Comparison of ENCODE assay signal across 10 mouse cellular contexts in the genomic region with DNA sequence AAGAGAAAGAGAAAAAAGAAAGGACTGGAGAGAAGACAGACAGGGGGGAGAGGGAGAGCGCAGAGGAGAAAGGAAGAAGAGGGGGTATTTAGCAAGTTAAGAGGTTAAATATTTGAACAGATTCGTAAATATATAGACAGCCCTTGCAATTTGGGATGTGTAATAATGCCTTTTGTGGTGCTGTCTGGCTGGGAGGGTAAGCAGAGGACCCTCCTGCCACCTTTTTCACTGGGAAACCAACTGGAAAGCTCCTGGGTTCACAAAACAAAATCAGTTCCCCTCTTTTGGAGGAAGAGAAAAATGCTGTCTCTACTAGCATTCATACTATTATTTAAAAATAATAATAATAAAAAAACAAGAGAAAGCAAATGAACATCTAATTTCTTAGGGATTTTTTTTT.
DNase-seq lines count a peak whose midpoint lies in the region; ATAC-seq and TF ChIP-seq lines count a peak whose summit lies in the region.
"Had no signal": no experiment of that assay in that cellular context is flagged by ENCODE, and none has a peak within 500 bp of the region (broad histone marks: within the 10 kb centered on the region; RNA-seq: fewer than 3 reads in every experiment).

No protein-coding gene starts in this region.

- no peak for ATAC-seq in midbrain, embryonic 15.5 days (replicated peaks)
- ATAC-seq: intestine, embryonic 15.5 days had no signal

- no peak for TF ChIP-seq CTCF in E14TG2a.4 (conservative IDR thresholded peaks at IDR 0.05; ENCODE audit: low read length)

- H3K36me3 ChIP-seq in E14TG2a.4 (ENCODE audit: insufficient read depth, low read length), result no peaks in the 10 kb centered on the region
- H3K36me3 ChIP-seq in hindbrain, embryonic 10.5 days, result no peaks in the 10 kb centered on the region
- no peaks in the 10 kb centered on the region for H3K36me3 ChIP-seq in midbrain, embryonic 15.5 days (replicated peaks)
- H3K36me3 ChIP-seq: intestine, embryonic 15.5 days; lung, embryonic 15.5 days had no signal

- peaks cover 41% of the 10 kb centered on the region for H3K4me1 ChIP-seq in E14TG2a.4 (replicated peaks; ENCODE audit: low read depth, low read length)
- peaks cover 61% of the 10 kb centered on the region for H3K4me1 ChIP-seq in hindbrain, embryonic 10.5 days (replicated peaks)
- peaks cover 37% of the 10 kb centered on the region for H3K4me1 ChIP-seq in midbrain, embryonic 15.5 days

- 0% methylated on average over 2 of the region's 2 CpGs for WGBS in hindbrain, embryonic 10.5 days
- 0% methylated on average over 2 of the region's 2 CpGs for WGBS in midbrain, embryonic 15.5 days

- H3K9me3 ChIP-seq in E14TG2a.4 (ENCODE audit: low read length), result no peaks in the 10 kb centered on the region
- no peaks in the 10 kb centered on the region for H3K9me3 ChIP-seq in hindbrain, embryonic 10.5 days
- H3K9me3 ChIP-seq in midbrain, embryonic 15.5 days, result no peaks in the 10 kb centered on the region
- H3K9me3 ChIP-seq: intestine, embryonic 15.5 days; lung, embryonic 15.5 days had no signal

- peak overlapping the region; percentile 34 for H3K9ac ChIP-seq in midbrain, embryonic 15.5 days
- H3K9ac ChIP-seq: intestine, embryonic 15.5 days; lung, embryonic 15.5 days had no signal

- H3K27ac ChIP-seq in hindbrain, embryonic 10.5 days, result peak overlapping the region; percentile 93
- H3K27ac ChIP-seq in midbrain, embryonic 15.5 days, result peak overlapping the region; percentile 98
- H3K27ac ChIP-seq: intestine, embryonic 15.5 days; lung, embryonic 15.5 days had no signal

- DNase-seq in cerebellum, postnatal 10 days, result peak; percentile 32 to 62
- no peak for DNase-seq in cerebellum, postnatal 4 days (ENCODE audit: low spot score in 2 of 2)
- DNase-seq in hindbrain, embryonic 10.5 days (ENCODE audit: low spot score), result peak; percentile 6
- no peak for DNase-seq in thymus, adult 18-20 months
- DNase-seq in layer of hippocampus, postnatal 25 days (ENCODE audit: extremely low spot score in 1 of 2, low spot score in 1 of 2), result no peak
- DNase-seq in left cerebral cortex, postnatal 36 days (ENCODE audit: low spot score in 2 of 2), result no peak

- H3K4me2 ChIP-seq in midbrain, embryonic 15.5 days, result peak overlapping the region; percentile 64

- intact Hi-C loops in left cerebral cortex, postnatal 36 days (cut with DNase I), result loop anchor here (1.0 to 10.0 kb wide), 5 partner anchors 124 to 684 kb away; a partner anchor contains a TSS

- H3K27me3 ChIP-seq in E14TG2a.4 (ENCODE audit: insufficient read depth, low read length), result peaks cover 34% of the 10 kb centered on the region
- peaks cover 71% of the 10 kb centered on the region for H3K27me3 ChIP-seq in hindbrain, embryonic 10.5 days (ENCODE audit: insufficient read depth, poor library complexity, severe bottlenecking)
- H3K27me3 ChIP-seq in midbrain, embryonic 15.5 days (replicated peaks), result no peaks in the 10 kb centered on the region

- H3K4me3 ChIP-seq in E14TG2a.4 (replicated peaks; ENCODE audit: low read length), result peak overlapping the region; percentile 56; the same call in 1 of the 2 replicates
- H3K4me3 ChIP-seq in hindbrain, embryonic 10.5 days, result peak overlapping the region; percentile 56
- H3K4me3 ChIP-seq in midbrain, embryonic 15.5 days, result peak overlapping the region; percentile 21

Comparison
In these comparisons a context has a peak if more than half of its experiments do, and no peak if none do; other contexts are left out.
1. DNase-seq: peak in cerebellum, postnatal 10 days (2 of 2) and hindbrain, embryonic 10.5 days (single experiment); none in cerebellum, postnatal 4 days (0 of 2), thymus, adult 18-20 months (0 of 2), layer of hippocampus, postnatal 25 days (0 of 2) and left cerebral cortex, postnatal 36 days (0 of 2).
2. Peak in every context shown above with its lines, with median percentiles within 50 percentile points of each other: H3K4me3 ChIP-seq.